Mouse (Mus musculus): Measurements from ENCODE around the gene Sp100. TPM values are rescaled to one million over a fixed set of nuclear protein-coding genes. Genes with fewer than 3 reads are reported as not detected.
A peak's percentile ranks its signal among the peaks of the same experiment; 100 is the strongest.
"Not testable (repeated sequence)": the region's sequence is repeated elsewhere in the genome, so short reads cannot be mapped to it uniquely, and the experiment has no call there.

Sp100 gene
- polyA plus RNA-seq, 1 experiment from 2014 or later, result 3.0 TPM

DNA sequence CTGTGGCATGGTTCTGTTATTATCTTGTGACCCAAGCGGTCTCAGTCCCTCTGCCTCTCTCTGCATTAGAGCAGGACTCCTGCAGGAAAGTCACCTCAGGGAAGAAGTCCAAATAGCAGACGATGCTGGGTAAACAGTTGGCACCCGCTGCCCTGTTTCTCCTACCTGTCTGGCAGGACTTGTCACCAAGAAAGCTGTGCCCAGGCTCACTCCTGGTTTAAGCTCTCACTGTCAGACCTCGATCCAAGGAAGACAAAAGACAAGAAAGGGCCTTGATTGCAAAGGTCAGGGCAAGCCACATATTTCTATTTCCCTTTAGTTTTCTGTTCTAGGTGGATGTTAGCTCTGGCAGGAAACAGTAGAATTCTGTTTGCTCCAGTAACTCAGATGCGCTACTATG, 736 bp downstream of the Sp100 start:
- not testable (repeated sequence) for H3K4me2 ChIP-seq; H3K4me3 ChIP-seq (replicated peaks); ATAC-seq (ENCODE audit: low read depth); H3K9me3 ChIP-seq (replicated peaks); H3K27ac ChIP-seq; H3K9ac ChIP-seq; H3K36me3 ChIP-seq; DNase-seq; H3K27me3 ChIP-seq; H3K4me1 ChIP-seq (replicated peaks)
- WGBS (ENCODE audit: insufficient replicate concordance), result 62% methylated on average over 4 of the region's 5 CpGs

DNA sequence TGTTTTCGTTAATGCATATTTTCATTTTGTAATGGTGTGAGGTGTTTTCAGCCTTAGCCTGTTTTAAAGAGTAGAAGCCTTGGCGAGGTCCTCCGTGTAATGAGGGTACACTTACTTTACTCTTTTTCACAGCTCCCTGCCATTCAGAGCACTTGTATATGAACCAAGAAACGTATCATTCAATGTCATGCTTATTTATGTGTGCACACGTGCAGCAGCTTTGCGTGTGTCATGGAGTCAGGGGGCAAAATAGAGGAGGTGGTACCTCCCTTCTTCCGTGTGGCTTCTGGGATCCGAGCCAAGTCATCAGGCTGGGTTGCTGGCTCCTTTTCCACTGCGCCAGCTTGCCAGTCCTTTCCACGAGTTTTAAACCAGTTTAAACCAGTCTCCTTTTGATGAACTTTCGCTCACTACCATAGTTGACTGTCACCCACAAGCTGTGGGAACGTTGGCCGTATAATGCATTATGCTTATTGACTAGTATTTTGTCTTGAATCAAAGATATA, 2.0 kb downstream of the Sp100 start:
- not testable (repeated sequence) for H3K9me3 ChIP-seq (replicated peaks); DNase-seq; ATAC-seq (ENCODE audit: low read depth); H3K4me2 ChIP-seq; H3K36me3 ChIP-seq; H3K9ac ChIP-seq; H3K27ac ChIP-seq; H3K27me3 ChIP-seq; H3K4me1 ChIP-seq (replicated peaks); H3K4me3 ChIP-seq (replicated peaks)
- WGBS (ENCODE audit: insufficient replicate concordance), result 71% methylated on average over 13 of the region's 13 CpGs

DNA sequence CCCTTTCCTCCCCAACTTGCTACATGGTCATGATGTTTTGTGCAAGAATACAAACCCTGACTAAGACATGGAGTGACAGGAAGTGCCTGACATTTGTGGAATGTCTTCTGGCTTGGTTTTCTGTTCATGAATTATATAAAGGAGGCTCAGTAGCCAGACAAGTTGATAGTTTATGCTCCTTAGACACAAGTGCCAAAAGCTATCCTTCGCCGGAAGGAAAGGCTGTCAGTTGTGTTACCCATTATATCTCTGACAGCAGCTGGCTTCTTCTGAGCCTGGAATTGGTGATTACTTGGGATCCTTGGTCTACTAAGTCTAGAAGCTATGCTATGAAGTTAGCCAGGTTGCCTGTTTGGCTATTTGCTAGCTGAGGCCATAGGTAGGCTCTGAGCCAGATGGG, 7.4 kb downstream of the Sp100 start:
- H3K4me2 ChIP-seq; DNase-seq; H3K27ac ChIP-seq; H3K9me3 ChIP-seq (replicated peaks); H3K9ac ChIP-seq; H3K4me3 ChIP-seq (replicated peaks); H3K36me3 ChIP-seq; H3K4me1 ChIP-seq (replicated peaks); H3K27me3 ChIP-seq; ATAC-seq (ENCODE audit: low read depth): not testable (repeated sequence)
- 70% methylated on average over 2 of the region's 2 CpGs for WGBS (ENCODE audit: insufficient replicate concordance)

DNA sequence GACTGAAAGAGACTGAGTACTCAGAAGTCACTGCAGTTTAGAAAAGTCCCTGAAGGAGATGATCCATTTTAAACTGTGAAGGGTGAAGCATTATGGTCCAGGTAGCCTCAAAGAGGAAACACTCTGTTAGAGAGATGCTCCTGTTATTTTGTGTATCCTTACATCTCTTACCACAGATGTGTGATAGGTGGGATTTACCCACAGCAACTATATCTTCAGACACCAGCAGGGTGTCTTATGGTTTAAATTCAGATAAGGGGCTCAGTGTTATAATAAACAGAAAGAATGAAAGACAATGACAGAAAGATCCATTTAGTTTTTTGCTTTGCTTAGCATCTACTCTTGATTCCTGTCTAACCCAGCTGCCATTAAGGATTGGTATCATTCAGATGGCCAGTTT, 14.5 kb downstream of the Sp100 start:
- Histone ChIP-seq H3K9me3 (replicated peaks) (no peaks in the 10 kb centered on the region), H3K27me3 (no peaks in the 10 kb centered on the region), H3K36me3 (no peaks in the 10 kb centered on the region), H3K9ac (no peak overlapping the region), H3K4me1 (replicated peaks) (no peaks in the 10 kb centered on the region), H3K4me3 (replicated peaks) (no peak overlapping the region), H3K27ac (no peak overlapping the region), H3K4me2 (no peak overlapping the region)
- ATAC-seq (ENCODE audit: low read depth) (no peak), DNase-seq (no peak)

DNA sequence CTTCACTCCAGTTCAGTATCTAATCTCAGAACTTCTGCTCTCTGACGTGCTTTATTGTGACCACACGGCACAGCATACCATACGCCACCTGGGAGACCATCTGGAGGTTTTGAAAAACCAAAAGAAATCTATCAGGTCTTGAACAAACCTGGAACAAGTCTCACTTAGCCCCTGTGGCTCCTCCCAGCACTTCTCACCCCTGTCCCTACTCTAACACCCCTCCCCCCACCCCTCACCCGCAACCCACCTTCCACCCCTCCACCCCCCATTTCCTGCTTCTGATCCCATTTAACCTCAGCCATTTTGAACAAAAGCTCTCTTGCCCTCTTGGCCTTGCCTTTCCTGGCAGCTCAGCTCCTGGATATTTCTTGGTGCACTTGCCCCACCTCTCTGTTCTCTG, 30.4 kb downstream of the Sp100 start:
- ATAC-seq (ENCODE audit: low read depth) (no peak), DNase-seq (no peak)
- Histone ChIP-seq H3K4me2 (no peak overlapping the region), H3K27ac (no peak overlapping the region), H3K4me1 (replicated peaks) (no peaks in the 10 kb centered on the region), H3K27me3 (no peaks in the 10 kb centered on the region), H3K9ac (no peak overlapping the region), H3K4me3 (replicated peaks) (no peak overlapping the region), H3K36me3 (no peaks in the 10 kb centered on the region), H3K9me3 (replicated peaks) (no peaks in the 10 kb centered on the region)
- 52% methylated on average over 4 of the region's 4 CpGs for WGBS (ENCODE audit: insufficient replicate concordance)

DNA sequence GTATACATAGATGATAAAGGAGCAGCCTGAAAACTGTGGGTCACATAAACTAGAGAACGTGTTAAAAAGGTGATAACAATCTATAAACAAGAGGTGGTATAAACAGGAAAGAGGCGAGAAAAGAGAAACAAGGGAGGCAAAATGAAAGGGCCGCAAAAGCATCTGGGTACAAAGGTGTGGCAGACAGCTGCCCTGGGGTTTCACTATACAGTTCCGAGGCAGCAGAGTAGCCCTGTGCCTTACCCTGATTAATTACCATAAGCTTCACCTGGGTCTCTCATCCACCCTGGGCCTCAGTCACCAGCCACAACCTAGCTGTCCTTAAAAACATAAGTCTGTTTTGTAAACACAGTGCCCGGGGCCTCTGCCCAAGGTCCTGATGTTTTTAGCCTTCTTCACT, 36.9 kb downstream of the Sp100 start:
- H3K9me3 ChIP-seq (replicated peaks), result no peaks in the 10 kb centered on the region
- WGBS (ENCODE audit: insufficient replicate concordance), result 53% methylated on average over 5 of the region's 5 CpGs

DNA sequence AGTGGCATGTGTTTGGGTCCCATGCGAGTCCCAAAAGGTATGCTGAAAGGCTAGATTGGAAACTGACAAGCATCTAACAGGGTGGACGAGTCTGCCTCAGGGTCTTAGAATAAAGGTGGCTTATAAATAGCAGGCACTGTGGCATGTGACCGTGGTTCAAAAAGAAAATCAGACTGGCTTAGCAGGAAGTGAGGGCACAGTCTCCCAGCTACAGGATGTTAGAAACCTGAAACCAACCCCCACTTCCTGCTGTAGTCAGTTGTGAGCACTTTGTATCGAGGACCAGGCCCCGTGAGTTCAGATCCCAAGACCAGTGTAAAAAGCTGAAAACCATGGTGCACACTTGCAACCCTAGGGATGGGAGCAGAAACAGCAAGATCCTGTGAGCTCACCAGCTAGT, 37.6 kb downstream of the Sp100 start:
- ATAC-seq (ENCODE audit: low read depth) (no peak), DNase-seq (no peak)
- H3K27me3 ChIP-seq, result no peaks in the 10 kb centered on the region

More for the DNA sequence above, 36.9 kb downstream of the Sp100 start:
- DNase-seq, result no peak
- H3K27ac ChIP-seq, result no peak overlapping the region
- no peak for ATAC-seq (ENCODE audit: low read depth)
- no peaks in the 10 kb centered on the region for H3K4me1 ChIP-seq (replicated peaks)
- H3K4me2 ChIP-seq, result no peak overlapping the region
- H3K36me3 ChIP-seq, result no peaks in the 10 kb centered on the region
- no peak overlapping the region for H3K4me3 ChIP-seq (replicated peaks)
- H3K9ac ChIP-seq, result no peak overlapping the region
- no peaks in the 10 kb centered on the region for H3K27me3 ChIP-seq

DNA sequence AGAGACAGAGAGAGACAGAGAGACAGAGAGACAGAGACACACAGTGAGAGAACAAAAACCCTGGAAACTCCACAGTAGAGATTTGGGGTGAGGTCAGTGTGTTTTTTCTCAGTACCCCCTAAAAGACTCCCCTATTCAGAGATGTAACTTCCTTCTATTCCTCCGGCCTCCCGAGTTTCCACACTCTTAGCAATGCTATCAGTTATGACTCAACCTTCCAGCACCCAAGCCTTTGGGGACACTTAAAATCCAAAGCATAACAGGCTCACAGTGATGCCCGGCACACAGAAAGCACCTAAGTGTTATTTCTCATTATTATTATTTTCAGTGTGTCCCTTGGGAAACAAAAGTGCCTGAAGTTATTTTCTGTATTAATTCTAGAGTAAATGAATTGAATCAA, 40.8 kb downstream of the Sp100 start:
- Histone ChIP-seq H3K36me3 (no peaks in the 10 kb centered on the region), H3K4me2 (no peak overlapping the region), H3K4me1 (replicated peaks) (peaks cover 9% of the 10 kb centered on the region), H3K27ac (no peak overlapping the region), H3K9me3 (replicated peaks) (no peaks in the 10 kb centered on the region), H3K4me3 (replicated peaks) (no peak overlapping the region), H3K9ac (no peak overlapping the region), H3K27me3 (no peaks in the 10 kb centered on the region)
- ATAC-seq (ENCODE audit: low read depth) (no peak), DNase-seq (no peak)
- WGBS (ENCODE audit: insufficient replicate concordance), result 60% methylated on average over 3 of the region's 3 CpGs

More for the DNA sequence above, 37.6 kb downstream of the Sp100 start:
- Histone ChIP-seq H3K9me3 (replicated peaks) (no peaks in the 10 kb centered on the region), H3K9ac (no peak overlapping the region), H3K4me2 (no peak overlapping the region), H3K27ac (no peak overlapping the region), H3K4me1 (replicated peaks) (no peaks in the 10 kb centered on the region), H3K4me3 (replicated peaks) (no peak overlapping the region), H3K36me3 (no peaks in the 10 kb centered on the region)
- 28% methylated on average over 5 of the region's 5 CpGs for WGBS (ENCODE audit: insufficient replicate concordance)

DNA sequence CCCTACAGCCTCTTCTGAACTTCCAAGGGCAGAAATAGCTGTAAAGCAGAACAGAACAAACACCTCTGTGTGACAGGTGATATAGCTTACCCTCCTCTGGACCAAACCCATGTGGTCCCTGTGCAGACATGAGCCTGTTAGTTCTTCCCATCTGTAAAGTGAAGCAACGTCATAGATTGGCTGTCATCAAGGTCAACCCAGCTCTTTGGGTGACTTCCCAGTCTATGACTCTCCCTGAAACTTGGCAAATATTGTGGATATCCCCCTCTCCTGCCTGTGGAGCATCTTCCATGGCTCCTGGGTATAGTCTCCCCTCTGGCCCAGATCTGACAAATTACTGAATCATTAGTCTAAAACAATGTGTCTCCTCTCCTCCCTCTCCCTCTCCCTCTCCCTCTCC, 42.5 kb downstream of the Sp100 start:
- H3K9me3 ChIP-seq (replicated peaks), result no peaks in the 10 kb centered on the region
- no peak overlapping the region for H3K27ac ChIP-seq
- H3K4me1 ChIP-seq (replicated peaks), result peaks cover 9% of the 10 kb centered on the region
- ATAC-seq (ENCODE audit: low read depth) (no peak), DNase-seq (no peak)
- no peaks in the 10 kb centered on the region for H3K36me3 ChIP-seq
- H3K27me3 ChIP-seq, result no peaks in the 10 kb centered on the region
- no peak overlapping the region for H3K4me2 ChIP-seq
- H3K9ac ChIP-seq, result no peak overlapping the region
- WGBS (ENCODE audit: insufficient replicate concordance), result 47% methylated on average over 1 of the region's 1 CpGs
- no peak overlapping the region for H3K4me3 ChIP-seq (replicated peaks)

DNA sequence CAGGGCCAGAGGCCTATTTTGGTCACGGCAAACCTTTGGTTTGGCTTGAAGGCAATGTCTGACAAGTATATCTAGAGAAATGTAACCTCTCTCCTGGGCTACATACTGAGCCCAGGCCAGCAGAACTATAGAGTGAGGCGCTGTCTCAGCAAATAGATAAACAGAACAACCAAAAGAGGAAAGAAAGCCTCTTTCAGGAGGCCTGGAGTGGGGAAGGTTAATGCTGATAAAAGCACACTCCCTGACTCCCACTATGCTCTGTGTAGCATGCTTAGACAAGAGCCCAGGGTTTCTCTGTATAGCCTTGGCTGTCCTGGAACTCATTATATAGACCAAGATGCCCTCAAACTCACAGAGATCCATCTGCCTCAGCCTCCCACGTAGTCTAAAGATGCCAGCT, 43.5 kb downstream of the Sp100 start:
- ATAC-seq (ENCODE audit: low read depth), result peak; percentile 93
- Histone ChIP-seq H3K27ac (peak overlapping the region; percentile 36; the same call in 1 of the 2 replicates), H3K4me2 (no peak overlapping the region), H3K9ac (no peak overlapping the region), H3K27me3 (no peaks in the 10 kb centered on the region), H3K4me3 (replicated peaks) (no peak overlapping the region), H3K36me3 (no peaks in the 10 kb centered on the region), H3K9me3 (replicated peaks) (no peaks in the 10 kb centered on the region), H3K4me1 (replicated peaks) (peaks cover 9% of the 10 kb centered on the region)
- 13% methylated on average over 3 of the region's 3 CpGs for WGBS (ENCODE audit: insufficient replicate concordance)
- peak; percentile 21 for DNase-seq

DNA sequence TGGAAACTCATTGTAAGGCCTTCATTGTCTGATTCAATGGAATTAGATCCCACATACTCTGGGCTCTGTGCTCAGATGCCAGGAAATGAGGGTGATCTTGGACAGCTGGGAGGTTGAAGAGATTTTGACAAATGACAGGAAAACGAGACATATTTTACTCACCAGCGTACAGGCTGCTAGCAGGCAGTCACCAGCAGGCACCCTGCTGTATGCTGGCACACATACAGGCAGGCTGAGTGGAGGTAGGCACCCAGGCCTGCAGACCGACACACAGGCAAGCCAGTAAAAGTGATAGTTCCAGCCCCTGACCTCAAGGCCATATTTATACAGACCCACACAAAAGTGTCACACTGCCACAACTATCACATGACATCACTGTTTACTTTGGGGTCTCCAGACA, 45.9 kb downstream of the Sp100 start:
- Histone ChIP-seq H3K36me3 (no peaks in the 10 kb centered on the region), H3K4me3 (replicated peaks) (no peak overlapping the region), H3K9ac (no peak overlapping the region), H3K9me3 (replicated peaks) (no peaks in the 10 kb centered on the region), H3K4me2 (no peak overlapping the region), H3K27me3 (no peaks in the 10 kb centered on the region), H3K4me1 (replicated peaks) (peaks cover 9% of the 10 kb centered on the region), H3K27ac (no peak overlapping the region)
- no peak for ATAC-seq (ENCODE audit: low read depth)
- no peak for DNase-seq
- WGBS (ENCODE audit: insufficient replicate concordance), result 79% methylated on average over 3 of the region's 3 CpGs

DNA sequence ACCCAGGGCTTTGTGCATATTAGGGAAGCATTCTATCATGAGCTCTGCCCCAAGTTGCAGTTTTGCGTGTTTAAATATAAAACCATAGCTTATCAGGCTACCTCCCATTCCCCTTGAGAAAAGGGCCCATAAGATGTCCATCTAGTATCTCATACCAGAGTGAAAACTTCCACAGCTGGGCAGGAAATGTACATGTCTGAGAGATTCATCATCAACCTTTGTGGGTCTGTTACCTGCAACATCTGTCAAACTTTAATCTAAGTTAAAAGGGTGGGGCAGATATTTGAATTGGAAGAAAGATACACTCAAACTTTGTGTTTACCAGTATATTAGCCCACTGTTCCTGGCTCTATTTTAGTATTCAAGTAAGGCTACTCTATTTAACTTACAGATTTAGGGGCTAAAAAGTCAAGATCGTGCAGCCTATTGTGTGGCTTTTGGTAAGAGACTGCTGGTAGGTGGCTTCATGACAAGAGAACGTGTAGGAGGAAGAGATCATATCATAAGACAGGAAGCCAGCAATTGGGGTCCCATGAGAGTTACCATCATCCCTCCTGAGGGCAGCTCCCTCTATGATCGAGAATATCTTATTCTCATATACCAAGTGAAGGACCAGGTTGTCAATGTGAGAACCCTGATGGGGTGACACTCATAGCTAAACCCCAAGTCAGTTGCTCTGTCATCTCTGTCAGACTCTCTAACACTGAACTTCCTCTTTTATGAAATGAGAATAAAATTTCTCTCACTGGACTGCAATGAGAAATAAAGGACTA, 48.1 kb downstream of the Sp100 start:
- no peak for ATAC-seq (ENCODE audit: low read depth)
- H3K36me3 ChIP-seq, result no peaks in the 10 kb centered on the region
- no peak overlapping the region for H3K4me3 ChIP-seq (replicated peaks)
- peaks cover 6% of the 10 kb centered on the region for H3K4me1 ChIP-seq (replicated peaks)
- H3K9me3 ChIP-seq (replicated peaks), result no peaks in the 10 kb centered on the region
- H3K27me3 ChIP-seq, result no peaks in the 10 kb centered on the region
- H3K27ac ChIP-seq, result no peak overlapping the region
- H3K9ac ChIP-seq, result no peak overlapping the region
- 34% methylated on average over 4 of the region's 4 CpGs for WGBS (ENCODE audit: insufficient replicate concordance)
- no peak for DNase-seq
- no peak overlapping the region for H3K4me2 ChIP-seq
